Mouse (Mus musculus) cerebellum, adult 2 months (tissue): ENCODE measurements around the gene Akap8l.

Source experiments
- CTCF ChIP-seq: fragments of 200-500 bp; IDR thresholded peaks from 2 replicates; pipeline ENCODE4 v1.5.1; 2011; ENCODE audit warnings: low read depth, mild to moderate bottlenecking, control low read depth, low read length, moderate library complexity, borderline replicate concordance; ENCODE audit not compliant: insufficient read depth
- POLR2A ChIP-seq: fragments of 200-500 bp; IDR thresholded peaks from 2 replicates; pipeline ENCODE4 v1.6.1; 2011; ENCODE audit warnings: low read length, control low read depth, borderline replicate concordance; ENCODE audit not compliant: insufficient read depth

- TF ChIP-seq CTCF (no peak), POLR2A (no peak)
Observed at GRCm38 (mm10) chr17:32307963-32308362, 42.4 kb downstream of the Akap8l start.
